Mouse (Mus musculus) bone marrow macrophage, adult 2 months (primary cell): ENCODE results near the gene Gfm2.

Experiments used
- CTCF ChIP-seq: IDR thresholded peaks from 2 replicates; pipeline ENCODE4 v1.5.1; 2012; ENCODE audit warnings: low read depth, mild to moderate bottlenecking, low read length, moderate library complexity
- POLR2A ChIP-seq: IDR thresholded peaks from 2 replicates; pipeline ENCODE4 v1.6.1; 2012; ENCODE audit warnings: mild to moderate bottlenecking, low read depth, low read length, borderline replicate concordance

GRCm38 (mm10) chr13:97175520-97176264 is 38.0 kb downstream of the Gfm2 start:
- TF ChIP-seq CTCF, result no peak
- no peak for TF ChIP-seq POLR2A
